Mouse (Mus musculus): ENCODE measurements around the gene Cit. TPM values are rescaled to one million over a fixed set of nuclear protein-coding genes. Genes with fewer than 3 reads are reported as not detected.
A peak's percentile ranks its signal among the peaks of the same experiment; 100 is the strongest.

Gene Cit
- polyA plus RNA-seq, 1 experiment from 2014 or later: 29.3 TPM

DNA sequence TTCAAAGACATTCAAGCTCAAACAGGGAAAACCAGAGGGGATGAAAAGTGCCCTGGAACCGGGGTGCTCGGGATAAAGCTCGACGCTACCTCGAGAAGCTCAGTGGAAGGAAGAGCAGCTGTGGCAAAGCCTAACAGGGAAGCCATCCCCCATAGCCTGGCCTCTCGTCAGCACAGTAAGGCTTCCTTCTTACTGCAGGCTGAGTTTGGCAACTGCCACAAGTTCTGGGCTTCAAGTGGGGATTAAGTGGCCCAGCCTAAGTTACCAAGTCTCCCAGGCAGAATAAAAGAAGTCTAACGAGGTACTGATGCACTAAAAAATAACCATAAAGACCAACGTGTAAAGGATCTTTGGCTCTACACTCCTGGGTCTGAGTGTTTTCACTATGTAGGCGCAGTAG lies 173.1 kb downstream of the Cit start:
- no peak for ATAC-seq (ENCODE audit: insufficient read depth, low FRiP score, low read depth)
- WGBS: 91% methylated on average over 9 of the region's 9 CpGs
- Histone ChIP-seq H3K27ac (no peak overlapping the region), H3K4me3 (replicated peaks) (no peak overlapping the region), H3K36me3 (peaks cover 69% of the 10 kb centered on the region), H3K9ac (no peak overlapping the region), H3K9me3 (no peaks in the 10 kb centered on the region), H3K4me2 (no peak overlapping the region), H3K4me1 (peaks cover 14% of the 10 kb centered on the region; the same call in 1 of the 2 replicates), H3K27me3 (replicated peaks) (no peaks in the 10 kb centered on the region)

- no peak overlapping the region for H3K27ac ChIP-seq
- H3K36me3 ChIP-seq: peaks cover 65% of the 10 kb centered on the region
- H3K27me3 ChIP-seq (replicated peaks): no peaks in the 10 kb centered on the region
- H3K9me3 ChIP-seq: no peaks in the 10 kb centered on the region
- WGBS: 70% methylated on average over 6 of the region's 6 CpGs
- H3K4me2 ChIP-seq: no peak overlapping the region
- no peak overlapping the region for H3K9ac ChIP-seq
- H3K4me3 ChIP-seq (replicated peaks): no peak overlapping the region
- ATAC-seq (ENCODE audit: insufficient read depth, low FRiP score, low read depth): no peak
- peaks cover 18% of the 10 kb centered on the region; the same call in 1 of the 2 replicates for H3K4me1 ChIP-seq
Measured at GRCm38 (mm10) chr5:116018784-116019183, 173.7 kb downstream of the Cit start.

- Histone ChIP-seq H3K9me3 (no peaks in the 10 kb centered on the region), H3K9ac (no peak overlapping the region), H3K27ac (no peak overlapping the region), H3K4me3 (replicated peaks) (no peak overlapping the region), H3K4me2 (no peak overlapping the region), H3K27me3 (replicated peaks) (no peaks in the 10 kb centered on the region), H3K4me1 (peaks cover 18% of the 10 kb centered on the region; the same call in 1 of the 2 replicates), H3K36me3 (peaks cover 60% of the 10 kb centered on the region)
- ATAC-seq (ENCODE audit: insufficient read depth, low FRiP score, low read depth): no peak
- WGBS: 61% methylated on average over 11 of the region's 11 CpGs
Measured at GRCm38 (mm10) chr5:116019371-116019770, 174.3 kb downstream of the Cit start.

GRCm38 (mm10) chr5:116021552-116021951 lies 176.5 kb downstream of the Cit start:
- H3K9ac ChIP-seq: no peak overlapping the region
- WGBS: 81% methylated on average over 14 of the region's 14 CpGs
- peaks cover 40% of the 10 kb centered on the region for H3K36me3 ChIP-seq
- H3K9me3 ChIP-seq: no peaks in the 10 kb centered on the region
- H3K27me3 ChIP-seq (replicated peaks): no peaks in the 10 kb centered on the region
- no peak overlapping the region for H3K27ac ChIP-seq
- peaks cover 18% of the 10 kb centered on the region; the same call in 1 of the 2 replicates for H3K4me1 ChIP-seq
- no peak overlapping the region; the same call in 1 of the 2 replicates for H3K4me2 ChIP-seq
- peak; percentile 12; the same call in 1 of the 2 replicates for ATAC-seq (ENCODE audit: insufficient read depth, low FRiP score, low read depth)
- no peak overlapping the region for H3K4me3 ChIP-seq (replicated peaks)

- Histone ChIP-seq H3K9ac (no peak overlapping the region), H3K36me3 (peaks cover 34% of the 10 kb centered on the region), H3K27me3 (replicated peaks) (no peaks in the 10 kb centered on the region), H3K4me3 (replicated peaks) (peak overlapping the region; percentile 64), H3K4me1 (peaks cover 18% of the 10 kb centered on the region; the same call in 1 of the 2 replicates), H3K4me2 (peak overlapping the region; percentile 73), H3K9me3 (no peaks in the 10 kb centered on the region), H3K27ac (peak overlapping the region; percentile 92)
- WGBS: 90% methylated on average over 12 of the region's 12 CpGs
- no peak for ATAC-seq (ENCODE audit: insufficient read depth, low FRiP score, low read depth)
Measured at GRCm38 (mm10) chr5:116022131-116022530, 177.1 kb downstream of the Cit start.

- ATAC-seq (ENCODE audit: insufficient read depth, low FRiP score, low read depth): no peak
- no peaks in the 10 kb centered on the region for H3K27me3 ChIP-seq (replicated peaks)
- H3K9ac ChIP-seq: no peak overlapping the region
- peaks cover 18% of the 10 kb centered on the region; the same call in 1 of the 2 replicates for H3K4me1 ChIP-seq
- H3K27ac ChIP-seq: peak overlapping the region; percentile 92
- WGBS: 63% methylated on average over 7 of the region's 7 CpGs
- H3K4me2 ChIP-seq: peak overlapping the region; percentile 73
- peak overlapping the region; percentile 64 for H3K4me3 ChIP-seq (replicated peaks)
- peaks cover 30% of the 10 kb centered on the region for H3K36me3 ChIP-seq
- no peaks in the 10 kb centered on the region for H3K9me3 ChIP-seq
Measured at GRCm38 (mm10) chr5:116022658-116023200, 177.7 kb downstream of the Cit start.

DNA sequence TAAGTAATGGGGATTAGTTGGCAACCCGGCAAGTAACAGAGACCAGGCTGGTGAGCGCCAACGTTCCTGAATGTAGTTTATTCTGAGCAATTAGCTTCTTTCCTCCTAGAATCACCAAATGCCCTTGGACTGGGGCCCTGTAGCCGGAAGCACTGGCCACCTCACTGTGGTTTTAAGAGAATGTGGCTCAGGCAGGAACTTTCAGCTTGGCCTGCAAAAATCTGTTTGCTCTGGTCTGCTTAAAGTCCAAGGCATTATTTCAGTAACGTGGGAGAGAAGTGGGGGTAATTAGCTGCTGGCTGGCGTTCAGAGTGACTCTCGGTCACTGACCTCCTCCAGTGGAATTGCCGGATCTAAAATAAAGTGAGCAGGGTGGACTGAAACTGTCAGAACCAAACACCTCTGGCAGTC lies 178.2 kb downstream of the Cit start:
- Histone ChIP-seq H3K27me3 (replicated peaks) (no peaks in the 10 kb centered on the region), H3K36me3 (peaks cover 24% of the 10 kb centered on the region), H3K9ac (peak overlapping the region; percentile 62), H3K9me3 (no peaks in the 10 kb centered on the region), H3K27ac (peak overlapping the region; percentile 92), H3K4me3 (replicated peaks) (peak overlapping the region; percentile 64), H3K4me1 (peaks cover 18% of the 10 kb centered on the region; the same call in 1 of the 2 replicates), H3K4me2 (peak overlapping the region; percentile 73)
- ATAC-seq (ENCODE audit: insufficient read depth, low FRiP score, low read depth): no peak
- WGBS: 15% methylated on average over 8 of the region's 8 CpGs

GRCm38 (mm10) chr5:116023821-116024284 lies 178.8 kb downstream of the Cit start:
- Histone ChIP-seq H3K27ac (peak overlapping the region; percentile 92), H3K9ac (peak overlapping the region; percentile 62), H3K4me3 (replicated peaks) (peak overlapping the region; percentile 64), H3K4me1 (peaks cover 18% of the 10 kb centered on the region; the same call in 1 of the 2 replicates), H3K4me2 (peak overlapping the region; percentile 73), H3K9me3 (no peaks in the 10 kb centered on the region), H3K36me3 (peaks cover 22% of the 10 kb centered on the region), H3K27me3 (replicated peaks) (no peaks in the 10 kb centered on the region)
- under 1% methylated on average over 28 of the region's 28 CpGs for WGBS
- peak; percentile 21 for ATAC-seq (ENCODE audit: insufficient read depth, low FRiP score, low read depth)

- WGBS: under 1% methylated on average over 46 of the region's 46 CpGs
- ATAC-seq (ENCODE audit: insufficient read depth, low FRiP score, low read depth): peak; percentile 95
Measured at GRCm38 (mm10) chr5:116024327-116024739, 179.3 kb downstream of the Cit start, which contains the start of gene Prkab1. Gene Prkab1, minus strand, starts transcription at chr5:116024508.

GRCm38 (mm10) chr5:116026107-116026506 lies 181.0 kb downstream of the Cit start:
- 89% methylated on average over 5 of the region's 5 CpGs for WGBS
- Histone ChIP-seq H3K4me1 (peaks cover 19% of the 10 kb centered on the region; the same call in 1 of the 2 replicates), H3K9ac (no peak overlapping the region), H3K9me3 (no peaks in the 10 kb centered on the region), H3K36me3 (0 out of 2 replicates have a peak, but pooled peaks cover 8% of the 10 kb centered on the region), H3K27me3 (replicated peaks) (0 out of 2 replicates have a peak, but pooled peaks cover 4% of the 10 kb centered on the region), H3K27ac (no peak overlapping the region), H3K4me2 (no peak overlapping the region), H3K4me3 (replicated peaks) (no peak overlapping the region)
- ATAC-seq (ENCODE audit: insufficient read depth, low FRiP score, low read depth): no peak

More at GRCm38 (mm10) chr5:116024327-116024739, 179.3 kb downstream of the Cit start, which contains the start of gene Prkab1:
- peak within 1 kb of the TSS; percentile 92 for H3K27ac ChIP-seq
- H3K4me3 ChIP-seq (replicated peaks): peak within 1 kb of the TSS; percentile 64
- H3K27me3 ChIP-seq (replicated peaks): no peaks in the 10 kb centered on the region
- peaks cover 20% of the 10 kb centered on the region for H3K36me3 ChIP-seq
- peak within 1 kb of the TSS; percentile 73 for H3K4me2 ChIP-seq
- H3K9ac ChIP-seq: peak within 1 kb of the TSS; percentile 62
- H3K4me1 ChIP-seq: peaks cover 17% of the 10 kb centered on the region; the same call in 1 of the 2 replicates
- no peaks in the 10 kb centered on the region for H3K9me3 ChIP-seq

- Histone ChIP-seq H3K4me2 (no peak overlapping the region), H3K27ac (no peak overlapping the region), H3K9me3 (no peaks in the 10 kb centered on the region), H3K27me3 (replicated peaks) (0 out of 2 replicates have a peak, but pooled peaks cover 4% of the 10 kb centered on the region), H3K9ac (no peak overlapping the region), H3K4me1 (peaks cover 19% of the 10 kb centered on the region; the same call in 1 of the 2 replicates), H3K36me3 (0 out of 2 replicates have a peak, but pooled peaks cover 4% of the 10 kb centered on the region), H3K4me3 (replicated peaks) (no peak overlapping the region)
- peak; percentile 62; the same call in 1 of the 2 replicates for ATAC-seq (ENCODE audit: insufficient read depth, low FRiP score, low read depth)
- WGBS: 81% methylated on average over 14 of the region's 14 CpGs
Measured at GRCm38 (mm10) chr5:116026561-116026960, 181.5 kb downstream of the Cit start.

- H3K27ac ChIP-seq: no peak overlapping the region
- H3K9me3 ChIP-seq: no peaks in the 10 kb centered on the region
- 0 out of 2 replicates have a peak, but pooled peaks cover 4% of the 10 kb centered on the region for H3K27me3 ChIP-seq (replicated peaks)
- 0 out of 2 replicates have a peak, but pooled peaks cover 6% of the 10 kb centered on the region for H3K4me1 ChIP-seq
- H3K4me3 ChIP-seq (replicated peaks): no peak overlapping the region
- no peak overlapping the region for H3K4me2 ChIP-seq
- no peak for ATAC-seq (ENCODE audit: insufficient read depth, low FRiP score, low read depth)
- WGBS: 65% methylated on average over 7 of the region's 7 CpGs
- H3K36me3 ChIP-seq: no peaks in the 10 kb centered on the region
- H3K9ac ChIP-seq: no peak overlapping the region
Measured at GRCm38 (mm10) chr5:116029071-116029470, 184.0 kb downstream of the Cit start.

All from stomach, embryonic 15.5 days (tissue).